Mouse (Mus musculus) gonadal fat pad, adult 2 months (tissue): ENCODE results near the gene Pgc. TPM values are rescaled to one million over a fixed set of nuclear protein-coding genes. Genes with fewer than 3 reads are reported as not detected.

Experiments used
- DNase-seq: peaks from one replicate; pipeline ENCODE4 v3.0.0-alpha.2; 2012; ENCODE audit warnings: low read depth
- polyA plus RNA-seq: library from polyadenylated mRNA; depleted of rRNA; stranded (reverse); fragments of >200 nt; gene quantifications from 2 replicates; pipeline ENCODE4 v1.2.3, GENCODE M21; 2012

Pgc gene
- polyA plus RNA-seq, 1 experiment = 0.27 TPM

DNA sequence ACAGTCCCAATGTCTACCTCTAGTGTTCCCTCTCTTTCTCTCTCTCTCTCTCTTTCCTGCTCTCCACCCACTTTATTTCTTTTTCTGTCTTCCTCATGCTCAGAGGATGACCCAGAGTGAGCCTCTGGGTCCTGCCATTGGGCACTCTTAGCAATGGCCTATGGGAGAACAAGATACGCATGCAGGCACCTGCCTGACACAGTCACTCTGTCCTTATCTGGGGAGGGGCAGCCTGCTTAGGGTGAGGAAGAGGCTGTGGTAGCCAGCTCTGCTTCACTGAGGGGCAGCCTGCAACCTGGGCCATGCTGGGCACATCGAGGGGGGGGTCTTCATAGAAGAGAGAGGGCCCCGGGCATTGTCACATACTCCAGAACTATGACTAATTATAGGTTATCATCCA, 23.0 kb downstream of the Pgc start:
- DNase-seq = no peak

DNA sequence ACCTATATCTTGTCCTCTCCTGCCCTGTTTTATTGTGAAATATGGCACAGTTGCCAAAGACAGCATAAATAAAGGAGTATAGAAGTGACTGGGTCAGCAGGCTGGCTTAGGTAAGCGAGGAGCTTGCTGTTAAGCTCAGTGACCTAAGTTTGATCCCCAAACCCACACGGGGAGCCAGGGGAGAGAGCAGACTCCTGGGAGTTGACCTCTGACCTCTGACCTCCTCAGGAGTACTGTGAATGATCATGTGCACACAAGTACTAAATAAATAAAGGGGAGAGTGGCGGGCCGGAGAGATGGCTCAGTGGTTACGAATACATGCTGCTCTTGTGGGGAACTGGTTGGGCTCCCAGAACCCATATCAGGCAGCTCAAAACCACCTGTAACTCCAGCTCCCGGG, 23.5 kb downstream of the Pgc start:
- no peak for DNase-seq

DNA sequence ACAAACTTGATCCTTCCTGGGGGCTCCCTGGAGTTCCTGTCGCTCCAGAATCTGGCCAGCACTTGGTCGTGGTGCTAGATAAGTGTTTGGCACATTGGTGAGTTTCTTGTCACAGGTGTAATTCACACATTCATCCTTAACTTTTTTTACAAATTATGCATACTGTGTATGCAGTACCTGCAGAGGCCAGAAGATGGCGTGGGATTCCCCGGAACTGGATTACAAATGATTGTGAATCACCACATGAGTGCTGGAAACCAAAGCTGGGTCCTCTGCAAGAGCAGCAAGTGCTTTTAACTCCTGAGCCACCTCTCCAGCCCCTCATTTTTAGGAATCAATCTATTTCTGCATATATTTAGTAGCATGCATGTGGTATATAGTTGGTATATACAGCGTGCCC, 25.2 kb downstream of the Pgc start:
- no peak for DNase-seq

DNA sequence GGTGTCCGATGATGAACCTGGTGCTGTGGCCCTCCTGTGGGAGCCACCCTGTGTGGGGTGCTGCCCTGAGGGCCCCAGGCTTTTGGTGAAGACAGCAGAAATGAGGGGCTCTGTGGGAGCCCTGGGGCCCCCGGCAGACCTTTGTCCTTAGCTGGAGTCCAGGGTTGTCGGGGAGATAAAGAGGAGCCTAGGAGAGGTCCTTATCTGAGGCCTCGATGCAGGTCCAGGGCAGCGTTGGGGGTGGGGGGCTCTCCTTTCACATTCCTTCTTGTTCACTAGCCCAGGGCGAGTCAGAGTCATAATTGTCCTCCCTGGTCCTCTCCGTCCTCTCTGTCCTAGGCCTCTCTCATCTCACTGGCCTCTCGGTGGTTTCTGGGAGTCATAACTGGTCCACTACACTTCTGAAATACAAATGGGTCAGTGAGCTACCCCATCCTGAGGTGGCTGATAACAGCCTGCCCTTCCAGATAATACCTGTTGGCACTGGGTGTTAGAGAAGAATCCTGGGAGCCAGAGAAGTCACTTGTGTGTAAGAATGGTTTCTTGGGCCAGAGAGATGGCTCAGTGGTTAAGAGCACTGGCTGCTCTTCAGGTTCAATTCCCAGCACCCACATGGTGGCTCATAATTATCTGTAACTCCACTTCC, 26.6 kb downstream of the Pgc start:
- DNase-seq = no peak

DNA sequence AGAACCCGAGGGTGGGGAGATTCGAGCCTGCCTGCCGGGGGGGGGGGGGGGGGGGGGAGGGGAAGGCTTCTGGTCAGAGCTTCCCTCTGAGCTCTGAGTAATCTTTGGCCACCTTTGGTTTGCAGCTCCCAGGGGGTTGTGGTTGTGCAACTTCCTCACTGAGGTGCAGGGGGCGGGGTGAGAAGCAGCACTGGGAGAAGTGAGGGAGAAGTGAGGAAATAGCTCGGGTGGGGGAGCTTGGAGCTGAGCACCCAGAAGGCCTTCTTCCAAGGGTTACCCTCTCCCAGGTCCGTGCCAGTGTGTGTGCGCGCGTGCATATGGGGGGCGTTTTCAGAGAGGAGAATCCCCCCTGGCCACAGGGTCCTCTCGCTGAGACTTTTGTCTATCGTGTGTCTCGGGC, 27.6 kb downstream of the Pgc start:
- DNase-seq = no peak

DNA sequence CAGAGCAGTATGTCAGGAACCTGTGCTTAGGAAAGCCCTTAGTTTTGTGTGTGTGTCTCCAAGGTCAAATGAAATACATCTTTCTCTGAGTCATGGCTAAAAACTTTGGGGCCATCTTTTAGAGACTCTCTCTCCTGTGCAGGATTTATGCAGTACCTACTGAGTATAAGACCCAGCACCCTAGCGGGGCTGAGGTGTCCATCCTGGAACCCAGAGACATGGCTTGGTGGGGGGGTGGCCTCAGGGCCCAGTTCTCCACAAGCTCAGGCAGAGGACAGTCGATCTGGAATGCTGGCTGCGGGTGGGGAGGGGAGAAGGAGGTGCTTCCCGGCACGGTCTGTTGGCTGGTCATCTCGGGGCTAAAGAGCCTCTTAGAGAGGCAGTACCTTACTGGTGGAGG, 29.7 kb downstream of the Pgc start:
- DNase-seq = no peak

DNA sequence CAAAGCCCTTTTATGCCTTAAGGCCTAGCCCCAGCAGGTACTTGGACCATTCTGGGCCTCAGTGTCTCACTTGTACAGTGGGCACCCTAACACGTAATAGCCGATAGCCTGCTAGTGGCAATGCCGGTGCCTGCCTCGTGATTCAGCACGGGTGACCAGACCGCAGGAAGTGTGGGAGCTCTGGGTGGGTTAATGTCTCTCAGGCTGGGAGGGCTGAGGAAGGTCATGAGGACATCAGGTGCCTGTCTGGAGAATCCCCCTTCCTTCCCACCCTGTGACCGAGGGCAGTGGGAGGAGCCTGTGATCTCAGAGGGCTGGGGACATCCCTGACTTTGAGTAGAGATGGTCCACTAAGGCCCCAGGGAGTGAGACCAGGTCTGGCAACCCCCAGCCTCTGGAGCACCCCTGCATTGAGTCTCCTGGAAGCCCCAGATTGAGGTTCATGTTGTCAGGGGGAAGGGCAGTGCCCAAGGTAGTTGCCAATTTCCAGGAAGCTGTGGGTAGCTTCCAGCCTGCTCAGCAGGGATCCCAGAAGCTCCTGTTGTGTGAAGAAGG, 30.5 kb downstream of the Pgc start:
- no peak for DNase-seq

DNA sequence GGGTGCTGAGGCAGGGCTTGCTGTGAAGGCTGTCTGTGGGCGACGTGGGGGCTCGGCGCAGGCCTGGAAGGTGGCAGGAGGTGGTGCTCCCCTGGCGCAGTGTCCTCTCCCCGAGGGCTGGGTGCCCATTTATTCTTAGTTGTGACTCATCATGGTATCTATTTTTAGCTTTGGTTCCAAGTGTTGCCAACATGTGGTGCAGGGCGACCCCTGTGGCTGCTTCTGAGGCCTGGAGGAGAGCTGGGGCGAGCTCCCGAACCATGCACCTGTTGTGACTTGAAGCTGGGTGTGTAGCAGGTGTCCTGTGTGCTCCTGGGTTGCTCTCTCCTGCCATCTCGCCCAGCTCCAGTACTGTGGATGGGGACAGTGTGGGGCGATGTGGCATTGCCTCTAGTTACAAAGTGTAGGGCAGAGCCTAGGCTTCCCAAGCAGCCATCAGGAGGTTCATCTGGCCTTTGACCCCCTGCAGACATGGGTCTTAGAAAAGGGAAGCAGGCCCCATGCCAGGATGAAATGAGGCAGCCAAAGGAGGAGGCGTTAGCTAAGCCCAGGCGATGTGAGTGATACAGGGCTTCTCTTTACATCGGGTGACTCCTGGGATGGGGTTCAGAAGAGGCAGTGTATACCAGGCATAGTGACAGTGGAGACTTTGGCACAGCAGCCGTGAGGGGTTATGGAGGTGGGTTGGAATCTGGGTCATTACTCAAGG, 33.2 kb downstream of the Pgc start:
- no peak for DNase-seq

DNA sequence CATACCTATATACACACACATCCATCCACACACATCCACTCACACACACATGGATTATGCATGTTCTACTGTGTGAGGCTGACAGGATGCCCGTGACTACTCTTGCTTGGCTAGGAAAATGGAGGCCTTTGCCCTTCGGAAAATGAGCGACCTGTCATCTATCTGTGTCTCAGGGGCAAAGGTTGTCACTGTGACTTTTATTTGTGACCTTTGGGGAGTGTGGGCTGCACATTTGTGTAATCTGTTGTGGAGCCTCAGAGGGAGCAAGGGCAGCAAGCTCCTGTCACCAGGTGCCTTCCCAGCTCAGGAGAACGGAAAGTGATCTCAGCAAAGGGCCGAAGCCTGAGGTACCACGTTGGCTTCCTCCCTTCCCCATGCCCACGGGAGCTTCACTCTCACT, 35.4 kb downstream of the Pgc start:
- DNase-seq = no peak

DNA sequence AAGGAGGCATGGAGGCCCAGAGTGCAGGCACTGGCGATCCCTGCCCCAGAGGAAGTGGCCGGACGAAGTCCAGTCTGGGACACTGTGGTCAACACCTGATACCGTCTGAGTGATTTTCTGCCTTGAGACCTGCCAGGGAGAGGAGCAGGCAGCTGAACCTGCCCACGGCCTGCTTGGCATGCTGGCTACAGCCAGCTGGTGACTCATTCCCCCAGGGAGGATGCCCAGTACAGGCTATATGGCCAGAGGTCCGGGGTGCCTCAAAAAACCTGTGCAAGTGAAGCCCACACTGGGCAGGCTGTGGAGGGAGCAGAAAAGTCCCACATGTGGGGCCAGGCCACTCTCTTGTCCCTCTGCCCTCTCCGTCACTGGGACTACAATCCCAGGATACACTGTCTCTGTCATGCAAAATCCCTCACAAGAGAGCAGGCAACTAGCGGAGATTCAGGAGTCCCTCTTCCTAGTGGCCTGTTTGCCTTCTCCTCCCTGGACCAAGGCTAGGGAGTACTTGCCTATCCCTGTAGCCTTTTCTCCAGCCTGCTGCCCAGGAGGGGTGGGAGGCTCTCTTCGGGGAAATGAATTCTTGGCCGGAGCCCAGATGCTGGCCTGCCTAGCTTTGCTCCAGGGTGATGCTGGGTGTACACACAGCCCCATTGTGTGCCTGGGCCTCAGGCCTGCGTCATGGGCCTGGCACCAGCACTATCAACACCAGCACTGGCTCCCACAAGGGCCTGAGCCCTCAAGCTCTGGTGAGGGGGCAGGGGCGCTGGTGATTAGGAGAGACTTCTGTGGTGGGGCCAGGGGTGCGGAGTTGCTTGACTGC, 36.1 kb downstream of the Pgc start:
- DNase-seq = no peak

DNA sequence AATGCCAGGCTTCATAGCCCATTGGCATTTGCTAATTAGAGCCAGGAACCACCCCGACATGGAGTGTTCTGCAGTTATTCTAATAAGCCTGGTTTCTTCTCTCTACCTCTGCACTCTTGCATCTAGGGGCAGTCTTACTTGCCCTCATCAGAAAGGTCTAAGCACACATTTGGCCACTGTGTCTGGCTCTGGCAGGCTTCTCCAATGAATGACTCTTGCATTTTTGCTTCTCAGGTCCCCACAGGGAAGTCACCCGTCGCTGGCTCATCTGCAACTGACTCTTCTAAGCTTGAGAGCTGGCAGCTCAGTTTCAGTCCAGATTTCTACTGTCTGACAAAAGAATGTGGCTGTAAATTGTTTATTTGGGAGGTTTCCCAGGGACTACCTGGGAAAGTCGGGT, 39.3 kb downstream of the Pgc start:
- no peak for DNase-seq

DNA sequence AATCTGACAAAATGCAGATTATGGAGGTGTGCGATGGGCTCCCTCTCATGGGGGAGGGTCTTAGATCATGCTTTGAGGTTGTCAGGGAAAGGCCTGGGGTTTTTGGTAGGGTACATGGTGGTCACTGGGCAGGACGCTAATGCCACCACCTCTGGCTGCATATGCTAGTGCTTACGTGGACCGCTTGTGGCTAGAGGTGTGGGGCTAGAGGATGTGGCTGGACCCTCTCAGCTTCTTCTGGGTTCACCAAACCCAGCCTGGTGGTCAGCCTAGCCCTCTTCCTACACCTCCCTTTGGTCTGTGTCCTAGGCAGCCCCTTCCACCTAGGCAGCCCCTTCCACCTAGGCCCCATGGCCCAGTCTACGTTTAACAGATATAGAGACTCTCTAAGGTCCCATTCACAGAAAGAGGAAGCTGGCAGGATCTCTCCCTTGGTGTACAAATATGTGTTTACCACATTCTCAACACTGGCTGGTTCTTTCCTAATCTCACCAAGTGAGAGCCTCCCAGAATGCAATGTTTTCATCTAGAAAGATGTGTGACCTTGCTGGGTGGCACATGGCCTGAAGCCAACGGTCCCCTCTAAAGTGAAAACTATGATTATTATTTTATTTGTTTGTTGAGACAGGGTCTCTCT, 39.9 kb downstream of the Pgc start:
- no peak for DNase-seq

DNA sequence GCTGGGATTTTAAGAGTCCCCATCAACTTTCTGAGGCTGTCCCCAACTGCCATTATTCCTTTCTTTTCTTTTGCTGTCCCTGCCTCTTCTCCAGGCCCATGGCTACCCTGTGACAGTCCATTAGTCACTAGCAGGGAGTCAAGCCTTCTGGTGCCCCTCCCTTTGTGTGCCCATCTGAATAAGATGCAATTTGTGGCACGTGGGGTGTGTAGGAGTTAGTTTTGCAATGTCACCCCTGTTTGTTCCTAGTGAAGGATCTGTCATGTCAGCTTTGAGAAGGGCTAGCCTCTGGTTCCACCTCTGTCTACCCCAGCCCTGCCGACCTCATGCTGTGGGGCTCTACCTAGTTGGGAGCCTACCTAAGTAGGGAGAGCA, 40.4 kb downstream of the Pgc start:
- DNase-seq = no peak

DNA sequence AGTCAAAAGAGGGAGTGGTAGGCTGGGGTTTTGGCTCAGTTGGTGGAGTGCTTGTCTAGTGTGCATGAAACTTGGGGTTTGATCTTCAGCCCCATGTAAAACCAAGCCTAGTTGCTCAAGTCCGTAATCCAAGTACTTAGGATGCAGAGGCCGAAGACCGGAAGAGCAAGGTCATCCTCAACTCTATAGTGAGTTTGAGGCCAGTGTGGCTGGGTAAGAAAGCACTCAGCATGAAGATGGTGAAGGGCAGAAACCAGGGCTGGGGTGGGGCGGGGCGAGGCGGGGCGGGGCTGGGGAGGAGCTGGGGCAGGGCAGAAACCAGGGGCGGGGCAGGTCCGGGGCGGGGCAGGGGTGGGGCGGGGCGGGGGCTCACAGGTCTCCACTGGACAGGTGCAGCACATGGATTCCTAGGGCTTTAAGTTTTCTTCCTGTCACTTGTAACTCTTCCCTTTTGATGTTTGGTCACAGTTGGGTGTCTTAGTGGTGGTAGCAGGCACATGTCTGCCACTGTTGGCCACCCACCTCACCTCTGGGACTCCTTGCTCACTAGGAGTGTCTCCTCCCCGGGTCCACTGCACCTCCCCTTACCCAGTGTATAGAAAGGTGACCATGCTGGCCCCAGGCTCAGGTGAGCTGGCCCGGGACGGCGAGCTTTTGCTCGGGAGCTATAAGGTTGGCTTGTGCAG, 41.0 kb downstream of the Pgc start:
- DNase-seq = no peak

DNA sequence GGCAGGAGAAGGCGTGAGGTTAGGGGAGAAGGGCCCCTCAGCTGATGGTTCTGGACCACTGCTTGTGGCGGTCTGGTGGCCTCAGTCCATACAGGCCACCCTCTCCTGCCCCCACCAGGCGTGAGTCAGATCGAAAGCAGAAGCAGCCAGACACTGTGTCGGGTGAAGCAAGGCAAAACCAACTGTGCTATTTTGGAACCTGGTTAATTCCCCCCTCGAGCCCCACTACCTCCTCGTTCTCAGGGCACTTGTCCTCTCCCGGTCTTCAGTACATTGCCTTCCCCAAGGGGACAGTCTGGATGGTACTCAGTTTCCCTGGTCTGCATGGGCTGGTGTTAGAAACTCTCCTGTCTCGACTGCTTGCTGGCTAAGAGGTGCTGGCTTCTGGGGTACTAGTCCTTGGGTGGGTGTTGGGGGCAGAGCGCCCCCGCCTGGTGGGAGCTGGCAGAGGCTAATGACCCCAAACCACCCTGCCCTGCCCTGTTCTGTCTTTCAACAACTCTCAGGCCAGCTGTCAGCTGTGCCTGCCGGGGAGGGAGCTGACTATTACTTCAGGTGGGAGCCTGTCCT, 42.1 kb downstream of the Pgc start:
- no peak for DNase-seq

DNA sequence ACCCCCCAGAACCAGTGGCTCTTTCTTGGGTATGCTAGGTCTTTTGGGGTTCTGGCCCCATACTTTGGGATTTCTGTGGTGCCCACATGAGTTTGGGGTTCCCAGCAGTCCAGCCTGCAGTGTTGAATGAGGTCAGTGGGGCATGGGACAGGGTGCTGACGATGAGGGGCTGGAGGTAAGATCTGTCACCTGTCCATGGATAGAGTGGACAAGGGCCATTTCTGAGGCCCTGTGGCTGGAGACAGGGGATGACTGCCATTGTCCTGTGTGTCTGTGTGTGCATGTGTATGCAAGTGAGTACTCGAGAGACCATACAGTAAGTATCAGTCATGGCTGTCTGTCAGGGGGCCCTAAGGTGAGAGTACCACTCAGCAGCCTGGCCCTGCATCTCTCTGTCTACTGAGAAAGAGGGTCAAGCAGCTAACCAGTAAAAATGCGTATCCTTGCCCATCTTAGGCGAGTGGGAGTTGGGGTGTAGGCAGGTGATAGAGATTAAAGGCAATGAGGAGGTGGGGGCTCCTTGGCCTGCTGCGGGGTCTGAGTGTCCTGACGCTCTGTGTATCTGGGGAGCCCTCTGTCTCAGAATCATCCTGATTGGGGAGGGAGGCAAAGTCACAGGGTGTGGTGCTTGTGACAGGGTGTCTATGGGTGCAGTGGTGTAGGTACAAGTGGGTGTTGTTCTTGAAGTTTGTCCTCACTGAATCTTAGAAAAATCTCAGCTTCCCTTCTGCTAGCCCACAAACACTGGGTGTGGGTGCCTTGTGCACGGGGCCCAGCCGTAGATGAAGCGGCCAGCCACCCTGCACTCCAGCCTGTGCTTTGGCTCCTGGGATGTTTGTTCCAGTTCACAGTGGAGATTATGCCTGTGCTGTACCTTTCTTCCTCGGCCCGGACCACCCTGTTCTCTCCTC, 43.0 kb downstream of the Pgc start:
- no peak for DNase-seq

DNA sequence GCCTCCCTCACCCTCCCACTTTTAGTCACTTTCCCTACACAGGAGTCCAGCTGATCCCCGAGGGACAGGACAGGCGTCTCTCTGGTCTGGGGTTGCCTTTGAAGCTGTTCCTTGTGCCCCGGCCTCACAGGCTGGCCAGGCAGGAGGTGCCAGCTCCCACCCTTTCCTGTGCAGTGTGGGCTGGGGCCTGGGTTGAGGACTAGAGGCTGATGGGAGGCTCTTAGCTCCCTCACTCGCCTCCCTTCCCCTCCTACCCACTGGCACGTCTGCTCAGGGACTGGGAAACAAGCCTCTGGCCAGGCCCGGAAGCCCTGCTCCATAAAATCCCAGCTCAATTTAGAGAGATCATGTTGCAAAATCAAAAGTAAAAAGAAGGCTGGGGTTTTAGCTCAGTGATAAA, 47.0 kb downstream of the Pgc start:
- no peak for DNase-seq

DNA sequence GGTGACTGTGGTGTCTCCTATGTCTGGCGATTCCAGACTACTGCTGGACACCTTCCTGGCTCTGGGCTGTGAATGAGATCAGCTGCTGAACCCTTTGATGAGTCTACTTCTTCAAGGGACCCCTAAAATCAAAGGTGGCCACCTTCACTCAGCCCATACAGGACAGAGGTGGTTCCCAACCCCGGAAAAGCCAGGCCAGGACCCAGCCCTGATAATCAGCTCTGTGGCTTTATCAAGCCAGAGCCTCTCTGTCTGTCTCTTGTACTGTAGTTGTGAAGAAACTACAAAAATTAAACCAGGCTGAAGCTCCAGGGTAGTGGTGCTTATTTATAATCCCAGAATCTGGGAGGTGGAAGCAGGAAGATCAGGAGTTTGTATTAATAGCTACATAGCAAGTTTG, 50.5 kb downstream of the Pgc start:
- DNase-seq = no peak

DNA sequence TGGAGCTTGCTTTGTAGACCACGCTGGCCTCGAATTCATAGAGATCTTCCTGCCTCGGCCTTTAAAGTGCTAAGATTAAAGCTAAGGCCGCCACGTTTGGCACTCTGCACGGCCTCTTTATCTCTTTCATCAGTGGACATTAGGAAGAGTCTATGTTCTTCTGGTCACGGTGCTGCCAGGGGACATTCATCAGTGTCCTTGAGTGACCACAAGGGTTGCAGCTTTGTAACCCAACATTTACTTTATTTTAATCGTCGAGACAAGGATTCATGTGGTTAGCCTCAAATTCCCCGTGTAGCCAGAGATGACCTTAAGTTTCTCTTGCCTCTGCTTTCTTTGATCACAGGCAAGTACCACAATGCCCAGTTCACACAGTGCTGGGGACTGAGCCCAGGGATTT, 53.8 kb downstream of the Pgc start:
- DNase-seq = no peak

DNA sequence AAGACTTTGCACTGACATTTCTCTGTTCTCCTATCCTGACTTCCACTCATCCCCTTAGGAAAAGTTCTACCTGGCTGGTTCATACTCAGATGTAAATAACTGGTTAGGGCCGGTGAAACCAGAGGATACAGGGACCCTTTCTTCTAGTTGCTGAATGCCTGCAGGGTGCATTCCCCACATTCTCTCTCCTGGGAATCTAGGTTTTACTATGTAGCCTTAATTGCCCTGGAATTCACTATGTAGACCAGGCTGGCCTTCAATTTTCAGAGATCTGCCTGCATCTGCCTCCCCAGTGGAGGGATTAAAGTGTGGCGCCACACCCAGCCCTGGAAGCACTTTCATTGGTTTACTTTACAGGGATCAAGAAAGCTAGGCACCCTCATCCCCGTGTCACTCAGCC, 55.8 kb downstream of the Pgc start:
- DNase-seq = no peak
